Comparison of ENCODE assay signal across 10 mouse cellular contexts in genomic region chr10:82866356-82866755, GRCm38 (mm10). TPM values are rescaled to one million over a fixed set of nuclear protein-coding genes. Genes with fewer than 3 reads are reported as not detected.
DNase-seq lines count a peak whose midpoint lies in the region; ATAC-seq and TF ChIP-seq lines count a peak whose summit lies in the region.
"Had no signal": no experiment of that assay in that cellular context is flagged by ENCODE, and none has a peak within 500 bp of the region (broad histone marks: within the 10 kb centered on the region; RNA-seq: fewer than 3 reads in every experiment).

TSS of gene Eid3 (plus strand) at chr10:82866626.

- H3K4me1 ChIP-seq in ES-Bruce4 (ENCODE audit: control insufficient read depth, insufficient read depth, low read length) = peaks cover 4% of the 10 kb centered on the region
- peaks cover 4% of the 10 kb centered on the region for H3K4me1 ChIP-seq in bone marrow, adult 2 months (ENCODE audit: control insufficient read depth, insufficient read depth, low read length)
- H3K4me1 ChIP-seq in midbrain, embryonic 15.5 days = peaks cover 37% of the 10 kb centered on the region
- H3K4me1 ChIP-seq in embryonic facial prominence, embryonic 10.5 days = peaks cover 21% of the 10 kb centered on the region
- H3K4me1 ChIP-seq in lung, postnatal 0 days (ENCODE audit: insufficient read depth, low read depth, low read length) = no peaks in the 10 kb centered on the region

- peak; percentile 24 for DNase-seq in left cerebral cortex, postnatal 4 days
- DNase-seq in left cerebral cortex, adult 18-20 months (ENCODE audit: low spot score in 2 of 2) = no peak
- no peak for DNase-seq in T-cell, adult 2 months (ENCODE audit: low spot score)
- DNase-seq in embryonic facial prominence, embryonic 10.5 days (ENCODE audit: low spot score) = no peak
- DNase-seq in lung, postnatal 0 days (ENCODE audit: low spot score) = no peak
- DNase-seq: heart, postnatal 10 days; lung, adult 18-20 months had no signal

- intact Hi-C loops in left cerebral cortex, postnatal 4 days (cut with DNase I) = no loop called here

- no peak within 1 kb of the TSS for H3K27ac ChIP-seq in ES-Bruce4 (ENCODE audit: insufficient read depth, low read length)
- H3K27ac ChIP-seq in bone marrow, adult 2 months (ENCODE audit: control insufficient read depth, insufficient read depth, low read depth, low read length, poor library complexity) = peak within 1 kb of the TSS; percentile 60
- H3K27ac ChIP-seq in midbrain, embryonic 15.5 days = no peak within 1 kb of the TSS
- H3K27ac ChIP-seq in embryonic facial prominence, embryonic 10.5 days (replicated peaks) = no peak within 1 kb of the TSS
- H3K27ac ChIP-seq in lung, postnatal 0 days (ENCODE audit: low read length) = no peak within 1 kb of the TSS

- no peaks in the 10 kb centered on the region for H3K9me3 ChIP-seq in ES-Bruce4 (replicated peaks; ENCODE audit: control insufficient read depth, insufficient read depth, low read length, poor library complexity, severe bottlenecking)
- no peaks in the 10 kb centered on the region for H3K9me3 ChIP-seq in midbrain, embryonic 15.5 days
- H3K9me3 ChIP-seq in embryonic facial prominence, embryonic 10.5 days = no peaks in the 10 kb centered on the region
- H3K9me3 ChIP-seq in lung, postnatal 0 days (ENCODE audit: low read length) = no peaks in the 10 kb centered on the region

- no peaks in the 10 kb centered on the region for H3K27me3 ChIP-seq in ES-Bruce4 (ENCODE audit: control insufficient read depth, insufficient read depth, low read length, poor library complexity, severe bottlenecking)
- H3K27me3 ChIP-seq in midbrain, embryonic 15.5 days (replicated peaks) = no peaks in the 10 kb centered on the region
- no peaks in the 10 kb centered on the region for H3K27me3 ChIP-seq in embryonic facial prominence, embryonic 10.5 days (replicated peaks; ENCODE audit: low read depth, poor library complexity, severe bottlenecking)
- H3K27me3 ChIP-seq in lung, postnatal 0 days (replicated peaks; ENCODE audit: insufficient read depth, low read length) = no peaks in the 10 kb centered on the region

- 15% methylated on average over 9 of the region's 9 CpGs for WGBS in bone marrow, adult 2 months
- WGBS in midbrain, embryonic 15.5 days = 53% methylated on average over 9 of the region's 9 CpGs
- 62% methylated on average over 9 of the region's 9 CpGs for WGBS in embryonic facial prominence, embryonic 10.5 days
- 78% methylated on average over 9 of the region's 9 CpGs for WGBS in lung, postnatal 0 days

- no peak within 1 kb of the TSS for H3K9ac ChIP-seq in ES-Bruce4 (ENCODE audit: low read depth, poor library complexity, severe bottlenecking)
- H3K9ac ChIP-seq in midbrain, embryonic 15.5 days = no peak within 1 kb of the TSS
- no peak within 1 kb of the TSS for H3K9ac ChIP-seq in lung, postnatal 0 days (replicated peaks; ENCODE audit: low read depth)

- H3K4me3 ChIP-seq in ES-Bruce4 (ENCODE audit: low read depth, low read length) = no peak within 1 kb of the TSS
- H3K4me3 ChIP-seq in bone marrow, adult 2 months (replicated peaks; ENCODE audit: control insufficient read depth, low read depth, low read length) = peak within 1 kb of the TSS; percentile 22
- no peak within 1 kb of the TSS for H3K4me3 ChIP-seq in midbrain, embryonic 15.5 days
- no peak within 1 kb of the TSS for H3K4me3 ChIP-seq in embryonic facial prominence, embryonic 10.5 days
- no peak within 1 kb of the TSS for H3K4me3 ChIP-seq in lung, postnatal 0 days (ENCODE audit: low read depth, low read length)

- peaks cover 62% of the 10 kb centered on the region for H3K36me3 ChIP-seq in ES-Bruce4 (ENCODE audit: control insufficient read depth, insufficient read depth, low read length, poor library complexity, severe bottlenecking)
- no peaks in the 10 kb centered on the region for H3K36me3 ChIP-seq in midbrain, embryonic 15.5 days (replicated peaks)
- peaks cover 92% of the 10 kb centered on the region for H3K36me3 ChIP-seq in embryonic facial prominence, embryonic 10.5 days (replicated peaks)
- 0 out of 2 replicates have a peak, but pooled peaks cover 6% of the 10 kb centered on the region for H3K36me3 ChIP-seq in lung, postnatal 0 days (ENCODE audit: insufficient read depth, low read length)

- TF ChIP-seq EP300 in ES-Bruce4 (IDR thresholded peaks at IDR 0.05; ENCODE audit: insufficient read depth, low read depth, low read length) = no peak
- TF ChIP-seq EP300 in lung, postnatal 0 days (IDR thresholded peaks at IDR 0.05) = no peak

- peak within 1 kb of the TSS; percentile 1; the same call in 1 of the 2 replicates for H3K4me2 ChIP-seq in midbrain, embryonic 15.5 days
- no peak within 1 kb of the TSS for H3K4me2 ChIP-seq in lung, postnatal 0 days (replicated peaks; ENCODE audit: low read depth, low read length)

- no peak for TF ChIP-seq CTCF in ES-Bruce4 (IDR thresholded peaks at IDR 0.05; ENCODE audit: low read depth, low read length)
- no peak for TF ChIP-seq CTCF in bone marrow, adult 2 months (IDR thresholded peaks at IDR 0.05; ENCODE audit: control insufficient read depth, insufficient read depth, low read length)
- TF ChIP-seq CTCF in lung, postnatal 0 days (IDR thresholded peaks at IDR 0.05) = no peak

- no peak; the same call in 1 of the 2 replicates for ATAC-seq in midbrain, embryonic 15.5 days (replicated peaks)
- ATAC-seq in lung, postnatal 0 days = no peak

- TF ChIP-seq POLR2A in ES-Bruce4 (IDR thresholded peaks at IDR 0.05; ENCODE audit: insufficient read depth, low read length) = no peak
- TF ChIP-seq POLR2A in bone marrow, adult 2 months (IDR thresholded peaks at IDR 0.05; ENCODE audit: borderline replicate concordance, control insufficient read depth, low read depth, low read length) = no peak

RNA-seq across cellular contexts. Expression of gene Eid3, which starts in this region (rescaled TPM):
- total RNA-seq in left cerebral cortex, postnatal 4 days (2021) = 1 to 10 TPM; 3.0 to 4.5 TPM
- total RNA-seq in left cerebral cortex, adult 18-20 months (2021) = 1 to 10 TPM in 1 of 2 experiments, under 1 TPM in 1; 0.84 to 1.3 TPM
- polyA plus RNA-seq in ES-Bruce4 (2011; ENCODE audit: insufficient read depth, insufficient read length, low read depth, missing spikeins) = 12.7 and 13.9 TPM in 2 replicates
- polyA plus RNA-seq in bone marrow, adult 2 months (2011; ENCODE audit: insufficient read depth, insufficient read length, low replicate concordance, missing spikeins) = 2.0 and 5.8 TPM in 2 replicates
- polyA plus RNA-seq in midbrain, embryonic 15.5 days (2015; fragmentation: Nextera tagmentation; extraction: Ambion mirVana) = 0.43 and 0.74 TPM in 2 replicates
- 0.52 and 0.57 TPM in 2 replicates for polyA plus RNA-seq in embryonic facial prominence, embryonic 10.5 days (2016; fragmentation: Nextera tagmentation; extraction: Ambion mirVana)
- polyA plus RNA-seq in lung, postnatal 0 days (2015; fragmentation: Nextera tagmentation; extraction: Ambion mirVana) = not detected in 2 replicates
